Mouse (Mus musculus) midbrain, postnatal 0 days (tissue): ENCODE results near the gene Ccdc80. TPM values are rescaled to one million over a fixed set of nuclear protein-coding genes. Genes with fewer than 3 reads are reported as not detected.

ENCODE experiments used
- ATAC-seq: fragments of 200-750 bp; cut with Nextera tagmentation; 2 replicates; pipeline ENCODE4 v1.8.0; 2017; ENCODE audit warnings: moderate number of reproducible peaks, mild to moderate bottlenecking, moderate TSS enrichment, moderate library complexity; ENCODE audit not compliant: low FRiP score
- DNase-seq: peaks from one replicate; pipeline ENCODE4 v3.0.0-alpha.2; 2015; ENCODE audit warnings: low spot score
- H3K27ac ChIP-seq: fragments of 300-500 bp; sonication (generic); 2 replicates; pipeline ENCODE4 v1.5.1; 2014; ENCODE audit warnings: low read depth, mild to moderate bottlenecking, low read length, mixed read lengths
- H3K27me3 ChIP-seq: fragments of 300-500 bp; sonication (generic); 2 replicates; pipeline ENCODE4 v1.6.1; 2014; ENCODE audit warnings: low read length, control low read depth, mixed read lengths; ENCODE audit not compliant: insufficient read depth
- H3K36me3 ChIP-seq: fragments of 300-500 bp; sonication (generic); 2 replicates; pipeline ENCODE4 v1.6.1; 2014; ENCODE audit warnings: low read length, control low read depth, mixed read lengths; ENCODE audit not compliant: insufficient read depth
- H3K4me1 ChIP-seq: fragments of 300-500 bp; sonication (generic); 2 replicates; pipeline ENCODE4 v1.6.1; 2014; ENCODE audit warnings: mild to moderate bottlenecking, control low read depth, antibody characterized with exemption, low read length, mixed read lengths; ENCODE audit not compliant: insufficient read depth
- H3K4me2 ChIP-seq: fragments of 300-500 bp; sonication (generic); 2 replicates; pipeline ENCODE4 v1.6.1; 2014; ENCODE audit warnings: low read depth, mild to moderate bottlenecking, low read length, mixed read lengths; ENCODE audit not compliant: poor library complexity, severe bottlenecking
- H3K4me3 ChIP-seq: fragments of 300-500 bp; sonication (generic); 2 replicates; pipeline ENCODE4 v1.5.1; 2014; ENCODE audit warnings: low read depth, mild to moderate bottlenecking, low read length, moderate library complexity
- H3K9ac ChIP-seq: fragments of 300-500 bp; sonication (generic); replicated peaks from 2 replicates; pipeline ENCODE4 v1.6.1; 2014; ENCODE audit warnings: mild to moderate bottlenecking, low read length, moderate library complexity, mixed read lengths; ENCODE audit not compliant: poor library complexity, severe bottlenecking
- H3K9me3 ChIP-seq: fragments of 300-500 bp; sonication (generic); 2 replicates; pipeline ENCODE4 v1.6.1; 2016; ENCODE audit warnings: low read length, control low read depth
- CTCF ChIP-seq: IDR thresholded peaks from 2 replicates; pipeline ENCODE4 v1.5.1; 2016; ENCODE audit warnings: antibody characterized with exemption, mild to moderate bottlenecking
- WGBS: fragments of 180-500 bp; shearing (Covaris S2); extraction: QIAGEN DNeasy Blood & Tissue Kit; methylation state at CpG from one replicate; pipeline ENCODE4 v1.1.7; 2014; 5-methylcytosine and 5-hydroxymethylcytosine counted together
- polyA plus RNA-seq: library from polyadenylated mRNA; unstranded; fragments of >200 nt; fragmentation: Nextera tagmentation; extraction: Ambion mirVana; gene quantifications from 2 replicates; pipeline ENCODE4 v1.2.1, GENCODE M21; 2015
- total RNA-seq: library from RNA; depleted of rRNA; stranded (reverse); fragments of >200 nt; gene quantifications from 2 replicates; pipeline ENCODE4 v1.2.3, GENCODE M21; 2014

Gene Ccdc80
- total and polyA plus RNA-seq, 2 experiments from 2014 or later, result 5.5 to 9.5 TPM

DNA sequence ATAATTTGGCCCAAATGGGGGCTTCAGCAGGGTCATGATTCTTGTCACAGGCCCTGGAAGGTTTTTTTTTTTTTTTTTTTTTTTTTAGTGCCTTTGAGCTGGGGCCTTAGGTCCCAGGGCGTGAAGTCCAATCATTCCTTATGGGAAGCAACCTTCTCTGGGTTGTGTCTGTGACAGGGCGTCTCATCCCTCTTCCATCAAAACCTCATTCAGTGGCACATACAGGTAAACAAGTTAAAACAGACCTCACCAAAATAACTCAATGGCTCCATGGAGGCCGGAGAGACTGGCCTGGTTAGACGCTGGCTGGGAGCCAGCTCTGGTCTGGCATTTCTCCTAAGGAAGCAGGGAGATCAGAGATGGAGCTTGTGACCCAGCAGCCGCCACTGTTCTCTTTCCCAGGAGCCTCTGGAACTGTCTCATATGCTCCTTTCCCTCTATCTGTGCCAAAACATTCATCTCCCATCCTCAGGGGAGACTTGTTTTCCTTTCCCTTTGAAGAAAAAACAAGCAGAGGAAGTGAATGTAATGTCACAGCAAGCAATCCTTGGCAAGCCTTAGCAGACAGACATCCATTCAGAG, 27.7 kb downstream of the Ccdc80 start:
- Histone ChIP-seq H3K36me3 (no peaks in the 10 kb centered on the region), H3K4me2 (no peak overlapping the region), H3K27me3 (no peaks in the 10 kb centered on the region), H3K9ac (no peak overlapping the region), H3K4me3 (no peak overlapping the region), H3K9me3 (no peaks in the 10 kb centered on the region), H3K27ac (no peak overlapping the region), H3K4me1 (no peaks in the 10 kb centered on the region)
- ATAC-seq (no peak), DNase-seq (peak; percentile 56)
- no peak for TF ChIP-seq CTCF
- 79% methylated on average over 5 of the region's 5 CpGs for WGBS

- ATAC-seq (no peak), DNase-seq (peak; percentile 26)
- peak; percentile 65 for TF ChIP-seq CTCF
- no peak overlapping the region for H3K9ac ChIP-seq
- no peaks in the 10 kb centered on the region for H3K4me1 ChIP-seq
- no peak overlapping the region for H3K4me3 ChIP-seq
- H3K4me2 ChIP-seq, result no peak overlapping the region
- H3K27ac ChIP-seq, result no peak overlapping the region
- no peaks in the 10 kb centered on the region for H3K27me3 ChIP-seq
- WGBS, result 68% methylated on average over 5 of the region's 5 CpGs
- H3K36me3 ChIP-seq, result no peaks in the 10 kb centered on the region
- no peaks in the 10 kb centered on the region for H3K9me3 ChIP-seq
Measured at GRCm38 (mm10) chr16:45122571-45122970, 29.4 kb downstream of the Ccdc80 start.

GRCm38 (mm10) chr16:45124230-45125203, 31.3 kb downstream of the Ccdc80 start:
- Histone ChIP-seq H3K27me3 (no peaks in the 10 kb centered on the region), H3K36me3 (no peaks in the 10 kb centered on the region), H3K4me2 (no peak overlapping the region), H3K27ac (no peak overlapping the region), H3K4me3 (no peak overlapping the region), H3K9me3 (no peaks in the 10 kb centered on the region), H3K4me1 (no peaks in the 10 kb centered on the region), H3K9ac (no peak overlapping the region)
- WGBS, result 73% methylated on average over 9 of the region's 9 CpGs
- ATAC-seq (no peak), DNase-seq (no peak)
- no peak for TF ChIP-seq CTCF

DNA sequence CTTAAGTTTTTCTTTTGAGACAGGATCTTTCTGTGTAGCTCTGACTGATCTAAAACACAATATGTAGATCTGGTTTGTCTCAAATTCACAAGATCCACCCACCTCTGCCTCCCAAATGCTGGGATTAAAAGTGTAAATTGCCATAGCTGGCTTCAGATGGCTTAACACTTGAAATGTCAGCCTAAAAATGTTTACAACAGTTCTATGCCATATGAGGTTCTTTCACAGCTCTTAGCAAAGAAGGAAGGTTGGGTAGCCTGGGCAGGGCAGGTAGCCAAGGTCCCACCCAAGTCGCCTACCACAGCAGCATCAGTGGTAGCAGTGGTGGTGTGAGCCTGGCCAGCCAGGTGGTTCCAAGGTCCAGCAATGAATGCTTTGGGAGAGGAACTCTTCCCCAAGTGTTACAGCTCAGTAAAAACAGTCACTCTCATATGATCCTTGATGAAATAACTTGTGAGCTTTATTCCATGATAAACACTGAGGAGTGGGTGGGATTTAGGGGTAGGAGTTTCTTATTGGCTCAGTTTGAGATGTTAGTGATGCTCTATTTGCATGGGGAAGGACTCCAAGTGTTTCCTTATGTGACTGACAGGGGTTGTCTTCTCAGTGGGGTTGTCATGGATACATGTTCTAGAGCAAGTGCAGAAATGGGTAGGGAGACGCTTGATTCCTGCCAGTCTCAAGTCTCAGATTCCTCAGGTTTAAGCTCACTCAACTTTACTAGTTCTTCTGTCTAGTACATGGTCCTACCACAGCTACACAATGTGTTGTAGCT, 34.9 kb downstream of the Ccdc80 start:
- H3K4me2 ChIP-seq, result no peak overlapping the region
- 84% methylated on average over 2 of the region's 2 CpGs for WGBS
- H3K4me1 ChIP-seq, result no peaks in the 10 kb centered on the region
- TF ChIP-seq CTCF, result no peak
- H3K27ac ChIP-seq, result no peak overlapping the region
- H3K27me3 ChIP-seq, result no peaks in the 10 kb centered on the region
- no peak for ATAC-seq
- DNase-seq, result no peak
- no peaks in the 10 kb centered on the region for H3K36me3 ChIP-seq
- no peak overlapping the region for H3K9ac ChIP-seq
- no peak overlapping the region for H3K4me3 ChIP-seq
- H3K9me3 ChIP-seq, result no peaks in the 10 kb centered on the region

- ATAC-seq (no peak), DNase-seq (no peak)
- H3K9me3 ChIP-seq, result no peaks in the 10 kb centered on the region
- peak; percentile 37 for TF ChIP-seq CTCF
- H3K4me1 ChIP-seq, result no peaks in the 10 kb centered on the region
- H3K4me3 ChIP-seq, result no peak overlapping the region
- WGBS, result 96% methylated on average over 5 of the region's 5 CpGs
- H3K27ac ChIP-seq, result no peak overlapping the region
- peaks cover 51% of the 10 kb centered on the region for H3K36me3 ChIP-seq
- no peak overlapping the region for H3K4me2 ChIP-seq
- H3K27me3 ChIP-seq, result no peaks in the 10 kb centered on the region
- no peak overlapping the region for H3K9ac ChIP-seq
Measured at GRCm38 (mm10) chr16:45141711-45142110, 48.5 kb downstream of the Ccdc80 start.
